Mouse (Mus musculus) cerebellum, postnatal 10 days (tissue): ENCODE data around the gene Pcgf1.
A peak's percentile ranks its signal among the peaks of the same experiment; 100 is the strongest.

ENCODE experiments used
- DNase-seq, 2 experiments: peaks; one replicate each; pipeline ENCODE4 v3.0.0; 2021; ENCODE audit warnings: mixed read lengths in 2 of 2

Pcgf1 gene

GRCm38 (mm10) chr6:83066441-83066840 lies 11.2 kb upstream of the Pcgf1 start:
- no peak for DNase-seq

GRCm38 (mm10) chr6:83068221-83068620 lies 9.4 kb upstream of the Pcgf1 start:
- DNase-seq, result no peak

GRCm38 (mm10) chr6:83068706-83069487 lies 8.8 kb upstream of the Pcgf1 start:
- DNase-seq, result peak in 1 of 2 experiments; percentile 43

GRCm38 (mm10) chr6:83069488-83070246 lies 8.0 kb upstream of the Pcgf1 start:
- DNase-seq, result peak; percentile 36 to 55

GRCm38 (mm10) chr6:83070247-83070310 lies 7.6 kb upstream of the Pcgf1 start, which contains the start of gene Tlx2:
Gene Tlx2, minus strand, starts transcription at chr6:83070293.
- no peak for DNase-seq

- DNase-seq, result peak; percentile 45 to 74
Observed at GRCm38 (mm10) chr6:83070311-83071219, 7.1 kb upstream of the Pcgf1 start.

- DNase-seq, result peak in 1 of 2 experiments; percentile 49
Observed at GRCm38 (mm10) chr6:83071220-83071619, 6.4 kb upstream of the Pcgf1 start.

GRCm38 (mm10) chr6:83074979-83075378 lies 2.7 kb upstream of the Pcgf1 start:
- DNase-seq, result no peak

- peak; percentile 100 for DNase-seq
Observed at GRCm38 (mm10) chr6:83078324-83078858, 722 bp downstream of the Pcgf1 start.

GRCm38 (mm10) chr6:83080210-83080609 lies 2.5 kb downstream of the Pcgf1 start:
- no peak for DNase-seq

- no peak for DNase-seq
Observed at GRCm38 (mm10) chr6:83083497-83083896, 5.8 kb downstream of the Pcgf1 start.

GRCm38 (mm10) chr6:83084477-83084876 lies 6.8 kb downstream of the Pcgf1 start:
- DNase-seq, result no peak

- DNase-seq, result no peak
Observed at GRCm38 (mm10) chr6:83086121-83087035, 8.7 kb downstream of the Pcgf1 start, which contains the start of gene Lbx2. Gene Lbx2, plus strand, starts transcription at chr6:83086367.

- DNase-seq, result peak; percentile 59 to 67
Observed at GRCm38 (mm10) chr6:83087205-83087925, 9.7 kb downstream of the Pcgf1 start.

- DNase-seq, result no peak
Observed at GRCm38 (mm10) chr6:83087926-83088260, 10.2 kb downstream of the Pcgf1 start.

GRCm38 (mm10) chr6:83092416-83093127 lies 14.9 kb downstream of the Pcgf1 start:
- no peak for DNase-seq

- DNase-seq, result no peak
Observed at GRCm38 (mm10) chr6:83095968-83096367, 18.3 kb downstream of the Pcgf1 start.

GRCm38 (mm10) chr6:83098411-83098810 lies 20.7 kb downstream of the Pcgf1 start:
- DNase-seq, result no peak

- peak; percentile 92 to 93 for DNase-seq
Observed at GRCm38 (mm10) chr6:83101316-83101687, 23.6 kb downstream of the Pcgf1 start, which contains the start of the genes Ccdc142 and Gm42688. Gene Ccdc142, plus strand, starts transcription at chr6:83101601. Gene Gm42688, plus strand, starts transcription at chr6:83101617.

- peak; percentile 72 to 74 for DNase-seq
Observed at GRCm38 (mm10) chr6:83101688-83102556, 24.3 kb downstream of the Pcgf1 start.
